Mouse (Mus musculus) heart, postnatal 36 days (tissue): ENCODE data around the gene Gast. TPM values are rescaled to one million over a fixed set of nuclear protein-coding genes. Genes with fewer than 3 reads are reported as not detected.
A peak's percentile ranks its signal among the peaks of the same experiment; 100 is the strongest.
"Not testable (repeated sequence)": the region's sequence is repeated elsewhere in the genome, so short reads cannot be mapped to it uniquely, and the experiment has no call there.

Experiments used
- DNase-seq, 2 experiments: peaks; one replicate each; pipeline ENCODE4 v3.0.0; 2021 to 2022
- intact Hi-C: fragments of 180-260 bp; cut with DNase I; formaldehyde crosslinking; loops from one replicate; pipeline ENCODE4 v1.15.1; 2025
- total RNA-seq, 2 experiments: library from RNA; stranded (reverse); gene quantifications; 2 replicates each; pipeline ENCODE4 v1.2.3; 2021

Gast gene
- total RNA-seq, 2 experiments from 2014 or later: not detected

GRCm38 (mm10) chr11:100355972-100356818 is 22.0 kb downstream of the Gast start, which contains the start of gene Hap1:
TSS of gene Hap1 (minus strand) at chr11:100356128.
- peak; percentile 74 to 84 for DNase-seq
- intact Hi-C loops: loop anchor here (2.0 to 10.0 kb wide), 2 partner anchors 33 to 339 kb away; partner anchors contain the start of gene Zfp385c

- intact Hi-C loops: loop anchor here (10.0 kb wide), 1 partner anchor 338 kb away; the partner anchor contains the start of gene Zfp385c
- DNase-seq: no peak
Measured at GRCm38 (mm10) chr11:100356819-100357211, 22.6 kb downstream of the Gast start.

- intact Hi-C loops: loop anchor here (10.0 kb wide), 1 partner anchor 337 kb away; the partner anchor contains the start of gene Zfp385c
- DNase-seq: no peak
Measured at GRCm38 (mm10) chr11:100357408-100357807, 23.2 kb downstream of the Gast start.

GRCm38 (mm10) chr11:100360175-100360574 is 26.0 kb downstream of the Gast start:
- intact Hi-C loops: loop anchor here (5.0 kb wide), 1 partner anchor 197 kb away; no protein-coding TSS in a partner anchor
- DNase-seq: no peak

DNA sequence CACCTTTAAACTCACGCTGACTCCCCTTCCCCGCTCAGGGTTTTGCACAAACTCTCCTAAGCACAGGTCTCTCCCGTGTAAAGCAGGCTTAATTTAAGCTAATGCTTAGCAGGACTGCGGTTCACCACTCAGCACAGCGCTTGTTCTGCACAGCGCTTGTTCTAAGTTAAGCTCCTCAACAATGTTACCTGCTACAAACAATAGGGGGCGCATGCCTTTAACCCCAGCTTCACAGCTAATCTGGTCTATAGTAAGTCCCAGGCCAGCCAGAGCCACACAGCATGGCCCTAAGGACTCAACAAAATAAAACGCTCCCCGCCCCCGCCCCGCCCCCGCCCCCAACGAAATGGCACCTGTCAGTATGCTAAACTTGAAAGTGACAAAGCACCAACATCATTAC is 26.9 kb downstream of the Gast start:
- not testable (repeated sequence) for DNase-seq
- intact Hi-C loops: loop anchor here (5.0 kb wide), 1 partner anchor 196 kb away; no protein-coding TSS in a partner anchor

- DNase-seq: peak; percentile 83 to 84
- intact Hi-C loops: loop anchor here (1.0 to 5.0 kb wide), 4 partner anchors 26 to 195 kb away; partner anchors contain the start of gene Klhl11
Measured at GRCm38 (mm10) chr11:100362209-100362978, 28.2 kb downstream of the Gast start.

DNA sequence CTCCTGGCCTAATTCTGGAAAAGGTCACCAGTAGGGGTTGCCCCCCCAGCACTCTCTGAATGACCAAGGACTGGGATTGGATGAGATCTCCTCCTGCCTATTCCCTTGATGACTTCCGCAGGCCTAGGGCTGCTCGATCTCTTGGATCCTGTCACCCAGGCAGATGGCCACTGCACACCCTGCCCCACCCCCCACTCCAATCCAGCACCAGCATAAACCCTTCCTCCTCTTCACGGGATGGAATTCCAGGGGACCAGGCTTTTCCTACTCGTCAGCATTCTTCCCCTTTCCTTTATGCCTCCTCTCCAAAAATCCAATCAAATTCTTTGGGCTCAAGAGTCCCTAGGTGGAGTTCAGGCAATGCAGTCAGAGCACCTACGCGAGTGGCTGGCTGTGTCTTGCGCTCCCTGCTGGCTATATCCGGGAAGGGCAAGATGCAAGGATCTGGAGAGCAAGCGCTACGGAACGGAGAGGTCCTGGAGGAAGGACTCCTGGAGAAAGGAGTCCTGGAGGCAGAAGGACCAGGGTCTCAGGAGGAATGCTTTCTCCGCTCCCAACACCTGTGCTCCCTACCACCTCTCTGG is 28.9 kb downstream of the Gast start:
- intact Hi-C loops: loop anchor here (1.0 to 5.0 kb wide), 4 partner anchors 26 to 194 kb away; partner anchors contain the start of gene Klhl11
- DNase-seq: peak; percentile 69 to 74

DNA sequence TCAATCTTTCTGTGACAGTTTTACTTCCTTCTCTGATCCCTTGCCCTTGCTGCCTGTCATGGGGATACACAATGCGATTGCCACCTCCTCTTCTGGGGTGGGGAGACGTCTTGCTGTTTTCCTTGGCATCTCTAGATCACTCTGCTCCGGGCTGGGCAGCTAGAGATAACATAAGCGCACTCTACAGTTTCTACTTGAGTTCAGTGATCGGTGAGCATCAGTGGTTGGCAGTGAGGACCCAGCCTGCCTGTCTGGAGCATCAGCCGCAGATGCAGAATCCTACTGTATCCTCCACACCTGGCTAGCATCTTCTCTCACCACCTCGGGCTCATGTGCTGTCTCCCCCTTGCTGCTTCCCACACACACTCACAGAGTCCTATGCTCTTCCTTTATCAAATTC is 34.9 kb downstream of the Gast start:
- intact Hi-C loops: no loop called here
- no peak for DNase-seq

GRCm38 (mm10) chr11:100369822-100370221 is 35.6 kb downstream of the Gast start:
- DNase-seq: no peak
- intact Hi-C loops: no loop called here

DNA sequence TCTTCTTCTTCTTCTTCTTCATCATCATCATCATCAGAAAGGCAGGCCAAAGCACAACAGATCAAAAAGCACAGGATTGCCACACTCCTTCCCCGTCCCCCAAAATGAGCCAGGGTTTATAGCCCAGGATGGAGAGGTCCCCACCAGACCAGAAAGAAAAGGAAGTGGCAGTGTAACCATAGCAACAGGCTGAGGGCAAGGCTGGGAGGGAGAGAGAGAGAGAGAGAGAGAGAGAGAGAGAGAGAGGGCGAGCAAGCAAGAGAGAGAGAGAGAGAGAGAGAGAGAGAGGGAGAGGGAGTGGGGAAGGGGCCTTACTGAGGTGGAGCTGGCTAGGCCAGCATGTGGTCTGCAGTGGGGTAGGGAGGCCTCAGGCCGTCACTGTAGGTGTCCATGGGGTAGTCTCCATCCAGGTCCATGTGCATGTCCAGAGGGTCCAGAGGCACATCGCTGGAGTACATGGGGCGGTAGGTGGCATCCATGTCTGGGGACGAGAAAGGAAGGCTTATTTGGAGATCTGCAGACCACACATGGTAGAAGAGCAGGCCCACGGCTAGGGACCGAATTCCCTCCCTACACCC is 37.9 kb downstream of the Gast start:
- intact Hi-C loops: no loop called here
- DNase-seq: no peak

GRCm38 (mm10) chr11:100375127-100375526 is 40.9 kb downstream of the Gast start:
- intact Hi-C loops: no loop called here
- DNase-seq: no peak

- no peak for DNase-seq
- intact Hi-C loops: loop anchor here (2.0 kb wide), 1 partner anchor 15 kb away; no protein-coding TSS in a partner anchor
Measured at GRCm38 (mm10) chr11:100376005-100376404, 41.8 kb downstream of the Gast start.

DNA sequence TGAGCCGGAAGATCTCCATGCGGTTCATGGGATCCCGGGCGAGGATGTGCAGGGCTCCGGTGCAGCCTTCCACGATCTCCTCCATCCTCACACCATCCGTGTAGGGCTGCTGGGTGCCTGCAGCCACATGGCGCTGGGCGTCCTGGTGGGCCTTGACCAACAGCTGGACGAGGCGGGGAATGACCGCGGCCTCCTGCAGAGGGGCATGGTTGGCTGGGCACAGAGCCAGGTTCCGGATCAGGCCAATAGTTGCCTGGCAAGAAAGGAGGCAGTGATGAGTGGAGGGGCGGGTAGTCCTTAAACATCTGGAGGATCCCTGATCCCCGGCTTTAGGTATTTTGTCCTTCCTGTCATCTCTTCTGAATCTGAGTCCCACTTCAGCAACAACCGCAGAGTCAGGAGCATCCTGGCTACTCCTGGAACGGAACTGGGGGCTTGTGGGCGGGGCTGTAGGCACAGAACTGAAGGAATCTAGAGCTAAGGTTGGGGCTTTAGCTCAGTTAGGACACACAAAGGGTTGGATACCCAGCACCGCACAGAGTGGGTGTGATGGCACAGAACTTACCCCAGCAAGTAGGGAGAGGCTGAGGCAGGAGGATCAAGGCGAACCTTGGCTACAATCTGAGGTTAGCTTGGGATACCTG is 42.7 kb downstream of the Gast start:
- intact Hi-C loops: loop anchor here (2.0 kb wide), 1 partner anchor 14 kb away; no protein-coding TSS in a partner anchor

GRCm38 (mm10) chr11:100377989-100378388 is 43.8 kb downstream of the Gast start:
- intact Hi-C loops: loop anchor here (2.0 kb wide), 1 partner anchor 13 kb away; no protein-coding TSS in a partner anchor
- DNase-seq: no peak

More for the DNA sequence above, 42.7 kb downstream of the Gast start:
- DNase-seq: no peak

DNA sequence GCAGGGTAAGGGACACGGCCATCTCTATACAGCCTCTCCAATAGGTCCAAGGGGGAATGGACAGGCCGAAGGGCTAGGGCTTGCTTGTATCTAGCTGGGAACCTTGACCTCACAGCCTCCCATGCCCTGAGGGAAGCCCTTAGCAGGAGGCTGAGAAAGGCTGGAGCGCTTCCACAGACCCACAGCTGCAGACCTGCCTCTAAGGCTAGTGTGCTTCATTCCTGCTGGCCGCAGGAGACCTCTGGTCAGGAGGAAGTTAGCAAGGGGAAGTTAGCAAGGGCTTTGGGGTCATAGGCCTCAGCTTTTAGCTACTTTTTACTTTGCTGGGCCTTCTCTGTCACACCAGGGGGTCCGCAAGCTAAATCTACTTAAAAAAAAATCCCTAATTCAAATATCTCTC is 44.2 kb downstream of the Gast start:
- no peak for DNase-seq
- intact Hi-C loops: no loop called here

DNA sequence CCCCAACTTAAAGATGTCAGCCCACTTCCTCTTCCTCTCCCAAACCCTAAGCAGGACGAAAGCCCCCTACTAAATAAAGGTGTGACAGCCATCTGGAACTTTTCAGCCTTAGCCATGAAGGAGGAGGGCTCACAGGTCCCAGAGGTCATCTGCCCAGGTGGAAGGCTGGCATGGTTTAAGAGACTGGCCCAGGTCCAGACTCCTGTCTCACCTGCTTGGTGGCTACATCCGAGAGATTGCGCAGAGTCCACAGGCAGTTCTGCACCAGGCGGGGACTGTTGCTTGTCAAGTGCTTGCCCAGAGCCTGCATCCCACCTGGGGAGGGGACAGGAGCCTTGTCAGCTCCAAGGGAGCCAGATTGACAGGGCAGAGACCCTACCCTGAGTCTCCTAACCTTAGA is 45.1 kb downstream of the Gast start:
- intact Hi-C loops: no loop called here
- no peak for DNase-seq

GRCm38 (mm10) chr11:100382682-100383081 is 48.5 kb downstream of the Gast start:
- no peak for DNase-seq
- intact Hi-C loops: no loop called here

DNA sequence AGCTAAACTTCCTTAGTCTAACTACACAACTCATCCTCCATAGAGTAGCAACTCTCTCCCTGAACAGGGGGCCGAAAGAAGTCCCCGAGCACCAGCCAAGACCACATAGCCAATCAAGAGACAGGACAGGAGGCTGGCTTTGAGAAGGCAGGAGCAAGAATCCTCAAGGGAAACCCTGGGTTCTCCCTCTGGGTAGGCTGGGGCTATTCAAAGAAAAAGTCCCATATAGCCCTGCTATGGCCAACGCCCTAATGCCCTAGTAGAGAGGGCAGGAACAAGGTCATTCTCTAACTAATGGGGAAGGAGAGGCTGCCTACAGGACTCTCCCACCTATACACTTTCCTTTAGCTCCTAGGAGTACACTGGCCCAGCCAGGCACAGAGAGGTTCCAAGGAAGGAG is 50.8 kb downstream of the Gast start:
- no peak for DNase-seq
- intact Hi-C loops: no loop called here

DNA sequence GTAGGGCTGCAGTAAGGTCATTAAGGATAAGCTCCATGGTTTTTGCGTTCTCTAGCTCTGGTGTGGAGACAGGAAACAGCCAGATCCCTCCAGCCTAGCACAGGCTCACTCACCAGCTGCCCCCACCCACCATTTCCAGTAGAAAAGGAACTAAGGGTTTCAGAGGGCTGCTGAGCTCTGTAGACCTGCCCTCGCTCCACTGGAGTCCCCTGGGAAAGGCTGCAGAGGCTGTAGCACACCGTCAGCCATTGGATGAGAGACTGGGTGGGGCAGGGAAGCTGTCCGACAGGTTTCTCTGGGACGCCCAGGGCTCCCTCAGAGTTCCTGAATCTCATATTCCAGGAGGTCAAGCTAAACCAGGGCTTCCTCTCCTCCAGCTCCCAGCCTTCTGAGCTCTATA is 52.4 kb downstream of the Gast start:
- intact Hi-C loops: loop anchor here (2.0 kb wide), 1 partner anchor 16 kb away; no protein-coding TSS in a partner anchor
- DNase-seq: no peak
